Mouse (Mus musculus) midbrain, embryonic 16.5 days (tissue): ENCODE measurements around the gene Vamp2. TPM values are rescaled to one million over a fixed set of nuclear protein-coding genes. Genes with fewer than 3 reads are reported as not detected.
A peak's percentile ranks its signal among the peaks of the same experiment; 100 is the strongest.

Experiments
- ATAC-seq: fragments of 200-750 bp; cut with Nextera tagmentation; 2 replicates; pipeline ENCODE4 v1.8.0; 2017; ENCODE audit warnings: moderate TSS enrichment
- H3K27ac ChIP-seq: fragments of 300-500 bp; sonication (generic); 2 replicates; pipeline ENCODE4 v1.5.1; 2014; ENCODE audit warnings: mild to moderate bottlenecking, low read length, mixed read lengths
- H3K27me3 ChIP-seq: fragments of 300-500 bp; sonication (generic); 2 replicates; pipeline ENCODE4 v1.6.1; 2014; ENCODE audit warnings: low read depth, low read length, mixed read lengths; ENCODE audit not compliant: control insufficient read depth, insufficient read depth
- H3K36me3 ChIP-seq: fragments of 300-500 bp; sonication (generic); 2 replicates; pipeline ENCODE4 v1.6.1; 2014; ENCODE audit warnings: mild to moderate bottlenecking, low read length, moderate library complexity, mixed read lengths; ENCODE audit not compliant: control insufficient read depth, insufficient read depth
- H3K4me1 ChIP-seq: fragments of 300-500 bp; sonication (generic); 2 replicates; pipeline ENCODE4 v1.6.1; 2014; ENCODE audit warnings: mild to moderate bottlenecking, low read length, mixed read lengths; ENCODE audit not compliant: control insufficient read depth, insufficient read depth
- H3K4me2 ChIP-seq: fragments of 300-500 bp; sonication (generic); 2 replicates; pipeline ENCODE4 v1.6.1; 2014; ENCODE audit warnings: mild to moderate bottlenecking, low read length, mixed read lengths
- H3K4me3 ChIP-seq: fragments of 300-500 bp; sonication (generic); 2 replicates; pipeline ENCODE4 v1.5.1; 2014; ENCODE audit warnings: low read depth, mild to moderate bottlenecking, low read length, moderate library complexity, mixed read lengths
- H3K9ac ChIP-seq: fragments of 300-500 bp; sonication (generic); 2 replicates; pipeline ENCODE4 v1.6.1; 2014; ENCODE audit warnings: low read depth, low read length, mixed read lengths
- H3K9me3 ChIP-seq: fragments of 300-500 bp; sonication (generic); replicated peaks from 2 replicates; pipeline ENCODE4 v1.6.1; 2014; ENCODE audit warnings: mild to moderate bottlenecking, low read length, mixed read lengths; ENCODE audit not compliant: control insufficient read depth, poor library complexity, severe bottlenecking
- WGBS: fragments of 180-500 bp; shearing (Covaris S2); extraction: QIAGEN DNeasy Blood & Tissue Kit; methylation state at CpG from one replicate; pipeline ENCODE4 v1.1.7; 2014; 5-methylcytosine and 5-hydroxymethylcytosine counted together
- polyA plus RNA-seq: library from polyadenylated mRNA; unstranded; fragments of >200 nt; fragmentation: Nextera tagmentation; extraction: Ambion mirVana; gene quantifications from 2 replicates; pipeline ENCODE4 v1.2.1, GENCODE M21; 2015

Vamp2 gene
- polyA plus RNA-seq, 1 experiment from 2014 or later, result 438 TPM

DNA sequence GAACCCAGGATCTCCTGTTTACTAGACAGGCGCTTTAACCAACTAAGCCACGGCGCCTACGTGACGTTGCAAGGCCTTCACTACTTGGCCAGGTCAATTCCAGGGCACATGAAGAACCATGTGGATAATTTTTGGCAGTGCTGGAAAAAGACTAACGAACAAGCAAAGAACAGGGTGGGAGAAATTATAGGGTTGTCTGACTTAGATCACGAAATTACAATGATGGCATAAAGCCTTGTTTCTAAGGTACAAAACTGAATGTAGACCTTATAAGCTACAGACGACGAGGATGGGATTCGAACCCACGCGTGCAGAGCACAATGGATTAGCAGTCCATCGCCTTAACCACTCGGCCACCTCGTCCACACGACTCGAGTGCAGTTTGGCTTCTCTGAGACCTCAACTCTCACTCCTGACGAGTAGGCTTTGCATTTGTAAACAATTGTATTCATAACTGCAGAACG lies 25.5 kb upstream of the Vamp2 start:
- Histone ChIP-seq H3K9ac (no peak overlapping the region), H3K27ac (peak overlapping the region; percentile 68), H3K4me2 (peak overlapping the region; percentile 70), H3K36me3 (no peaks in the 10 kb centered on the region), H3K9me3 (no peaks in the 10 kb centered on the region), H3K27me3 (no peaks in the 10 kb centered on the region), H3K4me1 (peaks cover 36% of the 10 kb centered on the region), H3K4me3 (peak overlapping the region; percentile 63)
- under 1% methylated on average over 19 of the region's 19 CpGs for WGBS
- peak; percentile 49; the same call in 1 of the 2 replicates for ATAC-seq

DNA sequence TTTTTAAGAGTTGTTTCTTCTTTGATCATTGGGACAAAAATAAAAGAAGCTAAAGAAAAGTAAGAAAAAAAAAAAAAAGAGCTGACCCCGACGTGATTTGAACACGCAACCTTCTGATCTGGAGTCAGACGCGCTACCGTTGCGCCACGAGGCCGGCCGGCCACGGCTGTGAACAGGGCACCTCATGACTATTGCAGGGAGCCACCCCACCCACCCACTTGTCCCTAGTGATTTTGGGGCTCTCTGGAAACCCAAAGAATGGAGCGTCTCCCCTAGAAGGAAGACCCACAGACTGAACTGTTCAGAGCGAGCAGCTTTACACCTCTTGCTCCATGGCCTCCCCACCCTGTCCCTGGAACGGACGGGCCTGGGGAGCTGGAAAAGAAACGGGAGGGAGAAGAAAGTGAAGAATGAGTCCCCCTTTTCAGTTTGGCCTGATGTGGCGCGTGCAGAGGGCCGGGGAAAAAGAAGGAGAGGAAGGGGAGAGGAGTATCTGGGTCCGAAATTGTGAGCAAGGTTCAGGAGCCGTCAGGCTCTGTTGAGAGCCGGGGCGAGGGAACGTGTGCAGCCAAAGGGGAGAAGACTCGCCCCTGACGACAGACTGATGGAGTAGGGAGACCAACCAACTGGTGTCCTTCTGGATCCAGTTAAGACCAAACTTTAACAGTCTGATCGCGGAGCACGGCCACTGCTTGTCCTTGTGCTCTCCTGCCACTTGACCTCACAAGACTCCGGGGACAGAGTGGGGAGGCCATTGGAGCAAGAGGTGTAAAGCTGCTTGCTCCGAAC lies 24.7 kb upstream of the Vamp2 start:
- under 1% methylated on average over 31 of the region's 31 CpGs for WGBS
- no peak for ATAC-seq
- Histone ChIP-seq H3K4me1 (peaks cover 29% of the 10 kb centered on the region), H3K4me2 (peak overlapping the region; percentile 70), H3K27ac (peak overlapping the region; percentile 48), H3K4me3 (peak overlapping the region; percentile 63), H3K9ac (peak overlapping the region; percentile 54), H3K9me3 (no peaks in the 10 kb centered on the region), H3K36me3 (no peaks in the 10 kb centered on the region), H3K27me3 (no peaks in the 10 kb centered on the region)

DNA sequence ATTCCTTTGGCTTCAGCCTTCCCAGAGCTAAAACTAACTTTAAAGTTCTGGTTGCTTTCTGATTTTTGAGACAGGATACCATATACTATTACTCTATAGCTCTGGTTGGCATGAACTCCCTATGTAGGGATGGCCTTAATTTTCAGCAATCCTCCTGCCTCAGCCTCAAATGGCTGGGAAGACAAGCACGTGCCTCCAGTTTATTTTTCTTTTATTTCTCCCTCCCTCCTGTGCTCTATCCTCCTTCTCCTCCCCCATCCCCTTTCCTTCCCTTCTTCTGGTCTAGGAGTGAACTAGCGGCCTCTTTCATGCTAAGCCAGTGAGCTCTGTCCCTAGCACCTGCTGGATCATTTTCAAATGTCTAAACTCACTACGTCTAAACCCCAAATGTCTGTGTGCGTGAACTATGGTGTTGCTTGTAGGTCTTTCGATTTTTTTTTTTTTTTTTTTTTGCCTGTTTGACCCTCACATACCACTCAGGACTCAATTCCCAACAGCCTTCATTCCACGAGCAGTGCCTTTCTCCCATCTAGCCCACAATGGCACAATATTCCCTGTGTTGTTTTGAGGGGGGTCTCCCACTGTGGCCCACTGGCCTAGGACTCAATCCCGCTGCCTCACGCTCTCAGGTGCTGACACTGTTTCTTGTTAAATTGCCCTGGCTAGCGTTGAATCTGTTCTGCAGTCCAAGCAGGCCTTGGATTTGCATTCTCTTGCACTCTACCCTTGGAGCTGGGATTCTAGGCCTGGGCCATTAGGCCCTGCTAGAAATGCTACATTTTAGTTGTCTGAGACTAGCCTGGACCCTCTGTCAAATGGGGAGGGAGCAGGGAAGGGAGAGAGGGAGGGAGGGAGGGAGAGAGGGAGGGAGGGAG lies 23.8 kb upstream of the Vamp2 start:
- no peak for ATAC-seq
- no peak overlapping the region; the same call in 1 of the 2 replicates for H3K9ac ChIP-seq
- peaks cover 28% of the 10 kb centered on the region for H3K4me1 ChIP-seq
- no peaks in the 10 kb centered on the region for H3K9me3 ChIP-seq
- H3K4me2 ChIP-seq, result peak overlapping the region; percentile 70
- H3K36me3 ChIP-seq, result no peaks in the 10 kb centered on the region
- no peaks in the 10 kb centered on the region for H3K27me3 ChIP-seq
- H3K4me3 ChIP-seq, result peak overlapping the region; percentile 63
- H3K27ac ChIP-seq, result peak overlapping the region; percentile 48; the same call in 1 of the 2 replicates
- 43% methylated on average over 9 of the region's 9 CpGs for WGBS

GRCm38 (mm10) chr11:69065394-69065925 lies 22.8 kb upstream of the Vamp2 start:
- Histone ChIP-seq H3K4me1 (peaks cover 34% of the 10 kb centered on the region), H3K9ac (no peak overlapping the region)
- WGBS, result 52% methylated on average over 3 of the region's 3 CpGs

DNA sequence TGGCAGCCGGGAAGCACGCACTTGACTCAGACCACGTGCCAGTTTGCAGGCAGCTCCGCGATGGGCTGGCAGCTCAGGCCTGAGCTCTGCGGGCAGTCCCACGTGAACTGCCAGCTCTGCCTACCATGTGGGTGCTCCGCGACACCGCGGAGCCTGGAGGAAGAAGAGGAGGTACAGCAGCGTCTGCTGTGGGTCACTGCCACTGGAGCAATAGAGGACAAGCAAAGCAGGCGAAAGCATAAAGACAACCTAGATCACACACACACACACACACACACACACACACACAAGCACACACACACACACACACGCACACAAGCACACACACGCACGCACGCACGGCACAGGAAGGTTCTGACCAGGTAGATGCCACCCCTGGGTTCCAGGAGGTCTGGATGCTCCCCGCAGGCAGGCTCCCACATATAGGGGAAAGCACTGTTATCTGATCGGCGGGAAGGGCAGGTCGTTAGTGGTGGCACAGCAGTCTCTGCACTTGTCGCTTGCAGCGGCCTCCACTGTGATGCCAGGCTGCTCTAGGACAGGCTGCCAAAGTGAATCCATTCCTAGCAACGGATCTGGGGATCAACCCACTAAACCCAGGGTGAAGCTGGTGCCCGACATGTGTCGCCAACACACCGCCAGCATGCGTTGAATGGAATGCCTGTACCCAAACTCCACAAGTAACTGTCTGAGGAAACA lies 22.0 kb upstream of the Vamp2 start:
- Histone ChIP-seq H3K4me2 (peak overlapping the region; percentile 83), H3K4me3 (peak overlapping the region; percentile 45), H3K9me3 (no peaks in the 10 kb centered on the region), H3K4me1 (peaks cover 30% of the 10 kb centered on the region), H3K36me3 (no peaks in the 10 kb centered on the region), H3K27ac (no peak overlapping the region), H3K27me3 (no peaks in the 10 kb centered on the region), H3K9ac (peak overlapping the region; percentile 67)
- under 1% methylated on average over 26 of the region's 29 CpGs for WGBS
- ATAC-seq, result no peak

More at GRCm38 (mm10) chr11:69065394-69065925, 22.8 kb upstream of the Vamp2 start:
- Histone ChIP-seq H3K27ac (no peak overlapping the region), H3K4me3 (no peak overlapping the region), H3K4me2 (peak overlapping the region; percentile 83), H3K27me3 (no peaks in the 10 kb centered on the region), H3K36me3 (no peaks in the 10 kb centered on the region), H3K9me3 (no peaks in the 10 kb centered on the region)
- ATAC-seq, result no peak

DNA sequence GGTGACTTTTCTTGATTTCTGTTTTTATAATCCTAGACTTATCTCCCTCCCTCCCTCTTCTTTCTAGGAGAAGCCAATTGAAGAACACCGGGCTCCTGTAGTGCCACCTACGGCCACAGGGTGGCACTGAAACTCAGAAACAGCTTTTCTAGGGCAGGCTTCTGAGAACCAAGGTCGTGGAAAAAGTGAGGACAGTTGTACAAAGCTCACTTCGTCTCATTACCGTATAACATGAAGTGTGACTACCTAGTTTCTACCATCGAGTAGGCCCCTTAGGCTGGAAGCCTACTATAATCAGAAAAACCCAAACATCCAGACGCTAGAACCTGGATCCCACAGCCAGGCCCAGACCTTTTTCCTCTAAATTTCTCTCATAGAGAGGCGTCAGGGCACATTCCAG lies 21.3 kb upstream of the Vamp2 start:
- 11% methylated on average over 8 of the region's 8 CpGs for WGBS

GRCm38 (mm10) chr11:69067601-69068000 lies 20.7 kb upstream of the Vamp2 start:
- Histone ChIP-seq H3K9me3 (no peaks in the 10 kb centered on the region), H3K36me3 (no peaks in the 10 kb centered on the region), H3K27me3 (no peaks in the 10 kb centered on the region), H3K9ac (no peak overlapping the region), H3K4me3 (no peak overlapping the region), H3K27ac (no peak overlapping the region), H3K4me1 (peaks cover 36% of the 10 kb centered on the region), H3K4me2 (no peak overlapping the region)
- WGBS, result 64% methylated on average over 6 of the region's 6 CpGs
- ATAC-seq, result no peak

More for the DNA sequence above, 21.3 kb upstream of the Vamp2 start:
- Histone ChIP-seq H3K9me3 (no peaks in the 10 kb centered on the region), H3K4me3 (peak overlapping the region; percentile 45), H3K36me3 (no peaks in the 10 kb centered on the region), H3K27ac (no peak overlapping the region), H3K9ac (no peak overlapping the region), H3K4me2 (peak overlapping the region; percentile 83), H3K27me3 (no peaks in the 10 kb centered on the region), H3K4me1 (peaks cover 32% of the 10 kb centered on the region)
- ATAC-seq, result no peak

DNA sequence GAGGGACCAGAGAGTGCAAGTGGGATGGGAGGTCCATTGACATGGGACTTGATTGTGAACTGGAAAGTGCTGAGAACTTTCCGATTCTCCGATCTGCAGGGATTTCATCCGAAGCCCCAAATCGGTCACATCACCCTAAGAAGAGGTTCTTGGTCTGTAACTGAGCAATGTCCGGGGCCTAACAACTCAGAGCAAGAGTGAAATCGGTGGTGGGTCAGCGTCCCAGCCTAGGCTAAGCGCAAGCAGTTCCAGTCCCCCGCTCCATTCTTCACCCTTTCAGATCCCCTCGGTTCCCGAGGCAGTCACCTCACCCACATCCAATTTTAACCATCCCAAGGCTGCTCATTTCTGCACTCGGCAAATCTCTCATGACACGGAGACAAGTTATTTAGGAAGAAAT lies 18.2 kb upstream of the Vamp2 start:
- Histone ChIP-seq H3K36me3 (no peaks in the 10 kb centered on the region), H3K9ac (peak overlapping the region; percentile 80), H3K9me3 (no peaks in the 10 kb centered on the region), H3K4me2 (peak overlapping the region; percentile 80), H3K27me3 (no peaks in the 10 kb centered on the region), H3K27ac (peak overlapping the region; percentile 92), H3K4me1 (peaks cover 35% of the 10 kb centered on the region), H3K4me3 (peak overlapping the region; percentile 63)
- 0% methylated on average over 13 of the region's 13 CpGs for WGBS
- ATAC-seq, result no peak
